Mouse (Mus musculus) bone marrow macrophage, adult 2 months (primary cell): ENCODE data around the gene Hba-x.
"Not testable (repeated sequence)": the region's sequence is repeated elsewhere in the genome, so short reads cannot be mapped to it uniquely, and the experiment has no call there.

Experiments
- CTCF ChIP-seq: IDR thresholded peaks from 2 replicates; pipeline ENCODE4 v1.5.1; 2012; ENCODE audit warnings: low read depth, mild to moderate bottlenecking, low read length, moderate library complexity
- POLR2A ChIP-seq: IDR thresholded peaks from 2 replicates; pipeline ENCODE4 v1.6.1; 2012; ENCODE audit warnings: mild to moderate bottlenecking, low read depth, low read length, borderline replicate concordance

DNA sequence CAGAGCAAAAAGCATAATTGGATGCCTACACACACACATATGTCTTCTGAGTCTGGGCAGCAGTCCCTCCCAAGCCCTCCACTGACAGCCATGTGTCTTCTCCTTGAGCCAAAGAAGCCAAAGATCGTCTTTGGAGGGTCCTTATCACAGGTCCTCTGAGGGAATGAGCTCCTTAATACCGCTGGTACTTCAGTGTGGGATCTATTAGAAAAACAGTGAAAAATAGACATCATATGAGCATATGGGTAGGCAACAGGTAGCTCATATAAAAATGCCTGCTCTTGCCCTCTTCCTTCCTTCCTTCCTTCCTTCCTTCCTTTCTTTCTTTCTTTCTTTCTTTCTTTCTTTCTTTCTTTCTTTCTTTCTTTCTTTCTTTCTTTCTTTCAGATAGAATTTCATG is 8.4 kb downstream of the Hba-x start:
- TF ChIP-seq POLR2A, CTCF: not testable (repeated sequence)
